Mouse (Mus musculus) liver, postnatal 0 days (tissue): ENCODE data around the gene Fxr2.

ENCODE experiments used
- CTCF ChIP-seq: sonication (generic); IDR thresholded peaks from 2 replicates; pipeline ENCODE4 v1.5.1; 2016; ENCODE audit warnings: antibody characterized with exemption, low read depth
- EP300 ChIP-seq: IDR thresholded peaks from 2 replicates; pipeline ENCODE4 v1.6.1; 2016; ENCODE audit warnings: antibody characterized with exemption, low read depth, mild to moderate bottlenecking

GRCm38 (mm10) chr11:69635471-69635870 lies 2.7 kb downstream of the Fxr2 start:
- TF ChIP-seq CTCF (no peak), EP300 (no peak)
